Mouse (Mus musculus) cerebellum, postnatal 14 days (tissue): Measurements from ENCODE around the gene Rpl3.

Source experiments
- DNase-seq, 2 experiments: peaks; one replicate each; pipeline ENCODE4 v3.0.0; 2021; ENCODE audit warnings: mixed read lengths in 2 of 2

Rpl3 gene

DNA sequence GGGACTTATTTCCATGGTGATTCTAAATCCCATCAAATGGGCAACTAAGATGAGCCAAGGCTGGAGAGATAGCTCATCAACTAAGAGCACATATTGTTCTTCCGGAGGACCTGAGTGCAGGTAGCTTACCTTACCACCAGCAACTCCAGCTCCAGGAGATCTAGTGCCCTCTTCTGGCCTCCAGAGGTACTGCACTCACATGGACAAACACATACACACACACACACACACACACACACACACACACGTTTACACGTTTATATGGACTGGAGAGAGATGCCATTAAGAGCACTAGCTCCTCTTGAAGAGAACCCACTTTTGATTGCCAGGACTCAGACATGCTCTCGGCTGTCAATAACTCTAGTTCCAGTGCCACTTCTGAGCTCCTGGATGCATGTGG lies 60.5 kb downstream of the Rpl3 start:
- no peak for DNase-seq

DNA sequence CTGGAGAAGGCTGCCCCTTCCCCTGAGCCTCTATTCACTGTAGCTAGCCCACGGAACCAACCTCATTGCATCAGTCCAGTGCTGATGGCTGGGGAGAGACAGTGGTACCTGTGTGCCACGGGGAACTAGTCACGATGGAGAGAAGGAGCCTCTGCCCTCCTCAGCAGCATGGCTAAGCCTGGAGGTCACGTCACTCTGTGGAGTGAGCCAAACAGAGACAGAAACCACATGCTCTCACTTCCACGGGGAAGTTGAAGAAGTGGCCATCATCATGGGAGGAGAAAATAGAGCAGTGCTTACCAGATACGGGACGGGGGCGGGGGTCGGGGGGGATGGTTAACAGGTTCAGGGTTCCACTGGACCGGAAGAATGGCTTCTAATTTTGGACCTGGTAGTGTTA lies 61.3 kb downstream of the Rpl3 start:
- no peak for DNase-seq

DNA sequence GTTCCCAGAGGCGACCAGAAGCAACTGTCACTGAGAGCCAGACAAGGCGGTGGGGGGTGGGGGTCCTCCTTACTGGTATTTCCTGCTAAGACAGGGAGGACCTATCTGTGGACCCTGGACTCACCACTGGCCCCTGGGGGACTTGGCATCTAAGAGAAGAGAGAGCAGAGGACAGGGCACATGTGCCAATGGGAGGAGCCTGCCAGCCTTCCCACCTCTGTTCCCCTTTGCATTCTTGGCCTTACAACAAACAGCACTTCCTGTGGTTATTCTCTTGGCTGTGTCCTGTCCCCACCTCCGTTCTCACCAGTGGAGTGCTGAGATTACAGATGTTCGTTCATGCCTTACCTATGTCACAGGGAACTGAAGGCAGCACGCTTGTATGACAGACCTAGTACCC lies 62.8 kb downstream of the Rpl3 start:
- DNase-seq = no peak
